Mouse (Mus musculus): Measurements from ENCODE around the gene Mtor. TPM values are rescaled to one million over a fixed set of nuclear protein-coding genes. Genes with fewer than 3 reads are reported as not detected.
A peak's percentile ranks its signal among the peaks of the same experiment; 100 is the strongest.

The Mtor gene
- polyA plus RNA-seq, 1 experiment from 2014 or later = 16.5 TPM

DNA sequence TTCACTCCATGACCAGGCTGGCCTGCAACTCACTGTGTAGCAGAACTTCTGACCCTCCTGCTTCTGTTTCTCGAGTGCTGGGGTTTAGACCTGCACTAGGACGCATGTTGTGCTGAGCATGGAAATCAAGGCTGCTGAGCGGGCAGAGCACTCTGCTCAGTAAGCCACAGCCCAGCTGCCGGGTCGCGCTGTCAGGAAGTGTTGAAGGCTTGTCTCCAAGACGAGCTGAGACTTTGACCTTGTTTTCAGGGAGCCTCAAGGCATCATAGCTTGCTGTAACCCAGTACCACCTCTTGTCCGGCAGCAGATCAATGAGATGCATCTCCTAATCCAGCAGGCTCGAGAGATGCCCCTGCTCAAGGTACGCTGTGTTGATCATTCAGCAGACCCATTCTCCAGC is 121.7 kb downstream of the Mtor start:
- no peak overlapping the region for H3K27ac ChIP-seq
- H3K4me1 ChIP-seq = no peaks in the 10 kb centered on the region
- no peaks in the 10 kb centered on the region for H3K27me3 ChIP-seq
- H3K4me3 ChIP-seq = no peak overlapping the region
- ATAC-seq (ENCODE audit: low FRiP score, low read depth) = no peak
- WGBS = 88% methylated on average over 10 of the region's 10 CpGs
- peaks cover 100% of the 10 kb centered on the region for H3K36me3 ChIP-seq
- H3K4me2 ChIP-seq (replicated peaks) = no peak overlapping the region
- no peak overlapping the region for H3K9ac ChIP-seq
- no peaks in the 10 kb centered on the region for H3K9me3 ChIP-seq

DNA sequence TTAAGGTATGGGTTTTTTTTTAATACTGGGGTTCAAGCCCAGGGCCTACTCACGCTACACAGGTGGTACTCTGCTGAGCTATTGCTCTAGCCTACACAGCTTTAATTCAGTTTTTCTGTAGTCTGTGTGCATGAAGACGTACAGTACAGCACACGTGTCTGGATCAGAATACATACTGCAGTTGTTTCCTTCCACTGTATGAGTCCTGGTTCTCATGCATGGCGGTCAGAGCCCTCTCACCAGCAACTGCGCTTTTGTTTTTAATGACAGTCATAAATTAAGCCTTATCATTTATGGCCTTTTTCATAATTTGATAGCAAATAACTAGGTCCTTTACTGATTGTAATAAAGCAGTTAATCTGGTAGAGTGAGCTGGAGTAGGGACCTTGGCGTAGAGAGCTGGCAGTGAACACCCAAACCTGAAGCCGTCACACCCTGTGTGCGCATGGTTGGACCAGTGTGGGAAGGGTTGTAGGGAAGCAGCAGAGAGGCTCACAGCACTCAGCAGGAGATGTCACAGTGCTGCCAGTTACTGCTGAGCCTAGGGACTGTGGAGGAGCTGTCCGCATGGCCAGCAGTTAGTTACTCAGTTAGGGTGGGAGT is 122.4 kb downstream of the Mtor start:
- 92% methylated on average over 9 of the region's 9 CpGs for WGBS
- H3K27ac ChIP-seq = no peak overlapping the region
- peaks cover 100% of the 10 kb centered on the region for H3K36me3 ChIP-seq
- no peak overlapping the region for H3K4me2 ChIP-seq (replicated peaks)
- H3K4me3 ChIP-seq = no peak overlapping the region
- no peaks in the 10 kb centered on the region for H3K9me3 ChIP-seq
- no peak overlapping the region for H3K9ac ChIP-seq
- no peaks in the 10 kb centered on the region for H3K27me3 ChIP-seq
- no peak for ATAC-seq (ENCODE audit: low FRiP score, low read depth)
- no peaks in the 10 kb centered on the region for H3K4me1 ChIP-seq

- peaks cover 100% of the 10 kb centered on the region for H3K36me3 ChIP-seq
- WGBS = 90% methylated on average over 7 of the region's 7 CpGs
Measured at GRCm38 (mm10) chr4:148573222-148573621, 124.8 kb downstream of the Mtor start.

DNA sequence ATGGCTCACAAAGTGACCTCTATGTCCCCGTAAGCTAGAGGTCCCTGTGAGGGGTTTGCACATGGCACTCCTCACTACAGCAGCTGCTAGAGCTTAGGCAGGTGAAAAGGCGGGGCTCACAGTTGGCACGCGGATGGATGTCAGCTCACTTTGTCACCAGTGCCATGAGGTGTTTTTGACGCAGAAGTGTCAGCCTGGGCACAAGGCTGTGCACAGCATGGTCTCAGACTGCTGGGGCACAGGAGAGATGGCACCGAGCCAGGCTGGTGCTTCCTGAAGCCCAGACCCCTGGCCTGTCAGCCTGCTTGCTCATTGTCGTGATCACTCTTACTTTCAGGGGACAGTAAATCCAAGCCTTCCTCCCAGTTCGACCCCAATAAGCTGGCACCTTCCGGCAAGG is 132.4 kb downstream of the Mtor start:
- H3K4me2 ChIP-seq (replicated peaks) = no peak overlapping the region
- no peaks in the 10 kb centered on the region for H3K4me1 ChIP-seq
- H3K36me3 ChIP-seq = peaks cover 80% of the 10 kb centered on the region
- H3K4me3 ChIP-seq = no peak overlapping the region
- H3K9me3 ChIP-seq = no peaks in the 10 kb centered on the region
- no peaks in the 10 kb centered on the region for H3K27me3 ChIP-seq
- WGBS = 91% methylated on average over 9 of the region's 9 CpGs
- ATAC-seq (ENCODE audit: low FRiP score, low read depth) = no peak
- H3K27ac ChIP-seq = no peak overlapping the region
- H3K9ac ChIP-seq = no peak overlapping the region

More at GRCm38 (mm10) chr4:148573222-148573621, 124.8 kb downstream of the Mtor start:
- ATAC-seq (ENCODE audit: low FRiP score, low read depth) = no peak
- Histone ChIP-seq H3K27me3 (no peaks in the 10 kb centered on the region), H3K27ac (no peak overlapping the region), H3K9ac (no peak overlapping the region), H3K4me1 (no peaks in the 10 kb centered on the region), H3K4me3 (no peak overlapping the region), H3K9me3 (no peaks in the 10 kb centered on the region), H3K4me2 (replicated peaks) (no peak overlapping the region)

GRCm38 (mm10) chr4:148581422-148581821 is 133.0 kb downstream of the Mtor start:
- no peaks in the 10 kb centered on the region for H3K27me3 ChIP-seq
- peaks cover 74% of the 10 kb centered on the region for H3K36me3 ChIP-seq
- H3K27ac ChIP-seq = no peak overlapping the region
- H3K9me3 ChIP-seq = no peaks in the 10 kb centered on the region
- H3K4me1 ChIP-seq = no peaks in the 10 kb centered on the region
- WGBS = 88% methylated on average over 5 of the region's 5 CpGs
- H3K4me3 ChIP-seq = no peak overlapping the region
- H3K9ac ChIP-seq = no peak overlapping the region
- H3K4me2 ChIP-seq (replicated peaks) = no peak overlapping the region
- ATAC-seq (ENCODE audit: low FRiP score, low read depth) = 0 out of 2 replicates have a peak, but pooled peaks have one; percentile 50

DNA sequence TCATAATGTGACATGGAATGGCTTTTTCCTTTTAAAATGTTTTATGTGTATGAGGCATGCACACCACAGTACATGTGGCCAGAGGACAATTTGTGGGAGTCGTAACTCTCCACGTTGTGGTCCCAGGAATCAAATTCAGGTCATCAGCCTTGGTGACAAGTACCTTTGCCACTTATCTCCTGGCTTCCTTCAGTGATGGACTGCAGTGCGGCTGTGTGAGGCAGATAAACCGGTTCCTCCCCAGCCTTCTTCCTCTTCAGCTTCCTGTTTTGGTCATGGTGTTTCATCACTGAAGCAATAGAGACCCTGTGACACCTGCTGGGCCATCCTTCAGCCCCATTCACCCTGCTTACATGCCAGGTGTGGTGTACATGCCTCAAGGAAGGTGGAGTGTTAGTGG is 134.8 kb downstream of the Mtor start:
- peaks cover 55% of the 10 kb centered on the region for H3K36me3 ChIP-seq
- no peak overlapping the region for H3K27ac ChIP-seq
- no peaks in the 10 kb centered on the region for H3K9me3 ChIP-seq
- no peak overlapping the region for H3K4me3 ChIP-seq
- H3K4me1 ChIP-seq = no peaks in the 10 kb centered on the region
- H3K27me3 ChIP-seq = no peaks in the 10 kb centered on the region
- no peak for ATAC-seq (ENCODE audit: low FRiP score, low read depth)
- H3K9ac ChIP-seq = no peak overlapping the region
- 82% methylated on average over 4 of the region's 4 CpGs for whole genome bisulfite sequencing
- H3K4me2 ChIP-seq (replicated peaks) = no peak overlapping the region

GRCm38 (mm10) chr4:148586648-148587047 is 138.2 kb downstream of the Mtor start:
- no peak overlapping the region for H3K4me3 ChIP-seq
- no peaks in the 10 kb centered on the region for H3K27me3 ChIP-seq
- H3K9ac ChIP-seq = no peak overlapping the region
- H3K4me2 ChIP-seq (replicated peaks) = no peak overlapping the region
- H3K36me3 ChIP-seq = peaks cover 21% of the 10 kb centered on the region
- H3K9me3 ChIP-seq = no peaks in the 10 kb centered on the region
- WGBS = 81% methylated on average over 9 of the region's 9 CpGs
- H3K27ac ChIP-seq = no peak overlapping the region
- H3K4me1 ChIP-seq = peaks cover 3% of the 10 kb centered on the region; the same call in 1 of the 2 replicates
- no peak for ATAC-seq (ENCODE audit: low FRiP score, low read depth)

DNA sequence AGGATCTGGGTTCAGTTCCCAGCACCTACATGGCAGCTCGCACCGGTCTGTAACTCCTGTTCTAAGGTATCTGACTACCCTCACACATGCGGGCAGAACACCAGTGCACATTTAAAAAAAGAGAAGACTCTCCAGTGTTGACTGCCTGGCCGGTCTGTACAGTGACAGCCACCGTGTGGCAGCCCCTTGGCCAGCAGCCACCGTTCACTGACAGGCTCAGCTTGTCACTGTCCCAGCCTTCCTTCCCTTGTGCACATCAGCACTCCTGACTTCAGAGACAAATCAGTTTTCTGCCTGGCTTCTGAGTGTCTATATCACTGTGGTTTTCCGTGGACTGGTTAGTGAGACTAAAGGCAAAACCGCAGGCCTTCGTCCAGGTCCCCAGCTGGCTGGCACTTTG is 140.4 kb downstream of the Mtor start:
- no peaks in the 10 kb centered on the region for H3K27me3 ChIP-seq
- peaks cover 14% of the 10 kb centered on the region for H3K36me3 ChIP-seq
- no peak overlapping the region for H3K27ac ChIP-seq
- WGBS = 82% methylated on average over 9 of the region's 9 CpGs
- no peak overlapping the region for H3K9ac ChIP-seq
- no peak overlapping the region for H3K4me2 ChIP-seq (replicated peaks)
- peaks cover 20% of the 10 kb centered on the region for H3K4me1 ChIP-seq
- no peak overlapping the region for H3K4me3 ChIP-seq
- no peaks in the 10 kb centered on the region for H3K9me3 ChIP-seq
- ATAC-seq (ENCODE audit: low FRiP score, low read depth) = no peak

- H3K9me3 ChIP-seq = no peaks in the 10 kb centered on the region
- peaks cover 20% of the 10 kb centered on the region for H3K4me1 ChIP-seq
- H3K4me3 ChIP-seq = no peak overlapping the region
- no peak overlapping the region for H3K27ac ChIP-seq
- H3K9ac ChIP-seq = no peak overlapping the region
- WGBS = 60% methylated on average over 7 of the region's 8 CpGs
- H3K4me2 ChIP-seq (replicated peaks) = no peak overlapping the region
- no peak for ATAC-seq (ENCODE audit: low FRiP score, low read depth)
- no peaks in the 10 kb centered on the region for H3K27me3 ChIP-seq
- peaks cover 20% of the 10 kb centered on the region for H3K36me3 ChIP-seq
Measured at GRCm38 (mm10) chr4:148589565-148589964, 141.2 kb downstream of the Mtor start.

GRCm38 (mm10) chr4:148590421-148591170 is 142.2 kb downstream of the Mtor start:
- peaks cover 20% of the 10 kb centered on the region for H3K4me1 ChIP-seq
- peak overlapping the region; percentile 91 for H3K4me2 ChIP-seq (replicated peaks)
- peak overlapping the region; percentile 72 for H3K27ac ChIP-seq
- H3K36me3 ChIP-seq = peaks cover 31% of the 10 kb centered on the region
- H3K9ac ChIP-seq = peak overlapping the region; percentile 56
- H3K4me3 ChIP-seq = peak overlapping the region; percentile 97
- WGBS = 9% methylated on average over 18 of the region's 18 CpGs
- no peaks in the 10 kb centered on the region for H3K9me3 ChIP-seq
- no peaks in the 10 kb centered on the region for H3K27me3 ChIP-seq
- ATAC-seq (ENCODE audit: low FRiP score, low read depth) = no peak

DNA sequence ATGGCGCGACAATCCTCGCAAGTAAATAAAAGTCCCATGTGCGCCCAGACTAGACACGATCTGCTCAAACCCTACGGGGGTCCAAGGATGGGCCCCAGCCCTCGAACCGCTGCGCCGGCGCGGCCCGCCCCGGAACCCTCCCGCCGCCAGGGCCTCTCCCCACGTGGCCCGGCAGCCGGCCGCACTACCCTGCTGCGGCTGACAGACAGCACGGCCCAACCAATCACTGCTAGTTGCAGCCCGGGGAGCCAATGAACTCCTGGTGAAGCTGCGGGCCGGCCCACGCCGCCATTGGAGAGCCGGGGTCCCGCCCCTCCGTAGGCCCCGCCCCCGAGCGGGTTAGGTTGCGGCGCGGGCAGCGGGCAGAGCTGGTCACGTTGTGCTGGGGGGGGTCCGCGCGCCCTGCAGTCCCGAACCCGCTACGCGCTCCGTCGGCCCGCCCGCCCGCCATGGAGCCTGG is 142.8 kb downstream of the Mtor start, which contains the start of gene Srm:
Gene Srm, plus strand, starts transcription at position 333 of the 460 bp plus-strand sequence.
- peak within 1 kb of the TSS; percentile 72 for H3K27ac ChIP-seq
- peak within 1 kb of the TSS; percentile 97 for H3K4me3 ChIP-seq
- peaks cover 20% of the 10 kb centered on the region for H3K4me1 ChIP-seq
- peak within 1 kb of the TSS; percentile 91 for H3K4me2 ChIP-seq (replicated peaks)
- H3K27me3 ChIP-seq = no peaks in the 10 kb centered on the region
- peak within 1 kb of the TSS; percentile 93 for H3K9ac ChIP-seq
- no peaks in the 10 kb centered on the region for H3K9me3 ChIP-seq
- peak; percentile 99 for ATAC-seq (ENCODE audit: low FRiP score, low read depth)
- peaks cover 37% of the 10 kb centered on the region for H3K36me3 ChIP-seq
- under 1% methylated on average over 33 of the region's 50 CpGs for WGBS

DNA sequence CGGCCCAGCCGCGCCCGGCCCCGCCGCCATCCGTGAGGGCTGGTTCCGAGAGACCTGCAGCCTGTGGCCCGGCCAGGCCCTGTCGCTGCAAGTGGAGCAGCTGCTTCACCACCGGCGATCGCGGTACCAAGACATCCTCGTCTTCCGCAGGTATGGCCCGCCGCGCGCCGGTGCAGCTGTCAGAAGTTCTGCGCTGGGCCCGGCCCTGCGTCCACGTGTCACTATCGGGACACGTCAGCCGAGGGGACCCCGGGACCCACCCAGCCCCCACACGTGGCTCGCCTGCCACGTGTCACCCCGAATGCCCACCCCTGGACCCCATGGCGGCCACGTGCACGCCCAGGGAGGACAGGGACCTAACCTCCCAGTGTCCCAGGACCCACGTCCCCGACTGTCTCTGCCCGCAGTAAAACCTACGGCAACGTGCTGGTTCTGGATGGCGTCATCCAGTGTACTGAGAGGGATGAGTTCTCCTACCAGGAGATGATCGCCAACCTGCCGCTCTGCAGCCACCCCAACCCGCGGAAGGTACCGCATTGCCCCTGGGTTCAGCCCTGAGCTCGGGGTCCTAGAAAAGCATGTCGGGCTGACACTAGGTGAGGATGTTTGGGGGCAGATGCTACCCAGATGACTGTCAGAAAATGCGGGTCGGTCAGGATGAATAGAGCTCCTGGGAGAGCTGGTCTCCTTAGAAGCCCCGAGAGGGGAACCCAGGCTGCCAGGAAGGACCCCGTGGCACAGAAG is 143.4 kb downstream of the Mtor start:
- WGBS = under 1% methylated on average over 48 of the region's 53 CpGs
- Histone ChIP-seq H3K9me3 (no peaks in the 10 kb centered on the region), H3K4me3 (peak overlapping the region; percentile 97), H3K9ac (peak overlapping the region; percentile 93), H3K4me1 (peaks cover 20% of the 10 kb centered on the region), H3K36me3 (peaks cover 43% of the 10 kb centered on the region), H3K4me2 (replicated peaks) (peak overlapping the region; percentile 91), H3K27ac (peak overlapping the region; percentile 63; the same call in 1 of the 2 replicates), H3K27me3 (no peaks in the 10 kb centered on the region)
- peak; percentile 28 for ATAC-seq (ENCODE audit: low FRiP score, low read depth)

Measured in limb, embryonic 13.5 days (tissue).